Mouse (Mus musculus): ENCODE results near the gene Zfp112.
"Not testable (repeated sequence)": the region's sequence is repeated elsewhere in the genome, so short reads cannot be mapped to it uniquely, and the experiment has no call there.

Gene Zfp112

DNA sequence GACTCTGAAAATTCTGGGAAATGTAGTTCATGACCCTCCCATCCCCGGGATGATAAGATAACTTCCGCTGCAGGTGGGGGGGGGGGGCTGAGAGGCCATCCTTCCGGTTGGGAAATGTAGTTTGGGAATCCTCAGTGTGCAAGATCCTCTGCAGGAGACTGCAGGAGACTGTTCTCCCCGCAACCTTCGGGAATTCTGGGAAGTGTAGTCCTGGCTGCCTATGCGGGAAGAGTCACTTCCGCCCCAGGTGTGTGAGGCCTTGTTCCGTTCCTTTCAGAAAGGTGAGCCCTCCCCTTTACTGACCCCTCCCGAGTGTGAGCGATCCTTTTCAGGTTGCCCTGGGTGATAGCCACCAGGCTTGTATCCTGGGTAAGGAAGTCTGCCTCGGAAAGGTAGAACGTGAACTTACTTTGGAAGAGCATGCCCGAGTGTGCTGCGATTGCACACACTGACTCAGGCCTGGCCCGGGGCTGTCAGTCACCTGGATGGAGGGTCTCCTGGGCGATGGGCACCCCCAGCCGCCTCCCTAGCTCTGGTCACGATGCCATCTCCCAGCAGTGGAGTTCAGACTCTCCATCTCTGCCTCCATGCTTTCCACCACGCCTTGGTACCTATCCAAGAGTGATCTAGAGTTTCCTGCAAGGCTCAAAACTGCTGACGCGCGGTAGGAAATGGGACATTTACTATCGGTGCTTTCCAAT, at the start of gene Zfp112:
Zfp112 (plus strand) TSS at position 159 of the 701 bp plus-strand sequence.
- peak; percentile 94 for DNase-seq

DNA sequence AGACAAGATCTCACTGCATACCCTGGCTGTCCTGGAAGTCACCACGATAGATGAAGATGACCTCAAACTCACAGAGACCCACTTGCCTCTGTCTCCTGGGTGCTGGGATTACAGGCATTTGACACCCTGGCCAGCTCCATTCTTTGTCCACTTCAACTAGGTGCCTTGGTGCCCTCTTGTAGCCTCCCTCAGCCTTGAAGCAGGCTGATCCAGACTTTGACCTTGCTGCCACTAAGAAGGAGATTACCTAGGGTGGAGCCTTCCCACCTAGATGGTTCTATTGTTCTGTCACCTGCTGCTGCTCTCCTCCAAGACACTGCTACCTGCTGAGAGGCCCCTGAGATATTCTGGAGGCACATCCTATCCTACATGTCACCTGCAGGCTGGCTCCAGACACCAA, 37.7 kb upstream of the Zfp112 start:
- DNase-seq: not testable (repeated sequence)

DNA sequence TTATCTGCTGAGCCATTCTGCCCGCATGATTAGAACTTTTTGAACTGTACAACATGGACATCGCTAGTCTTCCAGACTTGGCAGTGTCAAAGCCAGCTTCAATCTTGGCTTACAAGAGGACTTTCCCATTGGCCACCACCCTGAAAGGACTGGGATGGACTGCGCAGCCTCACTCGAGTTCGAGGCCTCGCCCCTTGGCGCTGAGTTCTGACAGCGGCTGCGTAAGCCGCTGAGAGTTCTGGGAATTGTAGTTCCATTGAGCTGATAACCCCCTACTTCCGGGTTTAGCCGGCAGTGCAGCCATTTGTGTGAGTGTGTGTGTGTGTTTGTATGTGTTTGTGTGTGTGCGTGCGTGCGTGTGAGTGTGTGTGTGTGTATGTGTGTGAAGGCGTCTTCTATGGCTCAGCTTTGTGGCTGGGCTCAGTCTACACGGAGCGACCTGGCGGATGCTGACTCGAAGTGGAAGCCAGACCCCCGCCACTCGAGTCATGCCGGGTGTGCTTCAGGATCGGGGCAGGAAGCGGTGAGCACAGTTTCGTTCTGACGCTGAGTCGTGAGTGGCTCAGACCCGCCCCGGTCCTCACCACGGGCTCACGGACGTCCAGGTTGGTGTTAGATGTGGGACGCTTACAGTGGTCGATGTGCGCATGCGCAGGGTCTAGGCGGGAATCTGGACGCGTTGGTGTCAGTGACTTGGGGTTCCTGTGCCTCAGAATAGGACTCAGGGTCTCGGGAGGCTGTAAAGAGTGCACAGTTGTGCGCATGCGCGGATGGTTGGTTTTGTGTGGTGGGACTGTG, 30.3 kb upstream of the Zfp112 start, which contains the start of gene Zfp180:
Zfp180 (plus strand) TSS at position 291 of the 798 bp plus-strand sequence.
- DNase-seq: peak; percentile 98

DNA sequence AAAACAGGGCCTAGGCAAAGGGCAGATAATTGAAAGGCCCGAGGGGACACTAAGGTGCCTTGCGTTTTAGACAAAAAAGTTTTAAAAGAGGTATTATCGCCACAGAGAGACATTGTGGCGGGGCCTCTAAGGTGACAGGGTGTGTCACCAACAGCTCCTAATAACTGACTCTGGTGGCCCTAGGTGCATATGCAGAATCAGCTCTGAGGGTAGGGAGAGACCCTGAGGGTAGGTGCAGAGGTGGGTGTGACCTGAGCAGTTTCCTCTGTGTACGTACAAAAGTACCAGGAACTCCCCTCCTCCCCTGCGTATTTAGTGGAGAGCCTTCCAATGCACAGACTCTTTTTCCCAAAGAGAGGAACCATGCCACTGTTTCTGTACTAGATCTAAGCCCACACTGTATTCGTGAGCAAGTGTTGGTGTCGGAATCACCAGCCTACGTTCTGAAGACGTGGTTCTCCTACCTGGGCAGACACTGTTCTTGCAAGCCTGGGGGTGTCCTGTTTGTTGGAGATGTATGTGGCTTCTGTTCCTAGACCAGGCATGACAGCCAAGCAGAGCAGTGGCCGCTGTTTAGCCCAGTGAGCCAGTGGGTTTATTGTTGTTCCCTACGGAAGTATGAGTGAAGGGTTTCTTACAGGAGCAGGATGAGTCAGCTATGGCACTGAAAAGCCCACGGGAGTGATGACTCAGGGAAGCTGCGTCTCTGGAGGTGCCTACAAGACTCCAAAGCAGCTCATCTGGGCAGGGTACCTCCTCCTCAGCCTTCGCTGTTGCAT, 29.5 kb upstream of the Zfp112 start:
- peak; percentile 41 for DNase-seq

DNA sequence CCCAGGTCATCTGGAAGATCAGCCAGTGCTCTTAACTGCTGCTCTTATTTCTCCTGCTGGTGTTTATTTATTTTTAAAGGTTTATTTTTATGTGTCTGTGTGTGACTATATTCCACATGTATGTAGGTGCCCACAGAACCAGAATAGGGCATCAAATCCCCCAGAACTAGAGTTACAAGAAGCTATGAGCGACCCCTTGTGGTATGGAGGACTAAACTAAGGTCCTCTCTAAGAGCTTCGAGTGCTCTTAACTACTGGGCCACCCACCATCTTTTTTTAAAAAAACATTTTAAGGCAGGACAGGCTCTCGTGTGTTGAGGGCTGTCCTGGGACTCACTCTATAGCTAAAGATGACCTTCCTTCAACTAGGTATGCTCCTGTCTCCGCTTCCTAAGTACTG, 25.2 kb upstream of the Zfp112 start:
- DNase-seq: no peak

DNA sequence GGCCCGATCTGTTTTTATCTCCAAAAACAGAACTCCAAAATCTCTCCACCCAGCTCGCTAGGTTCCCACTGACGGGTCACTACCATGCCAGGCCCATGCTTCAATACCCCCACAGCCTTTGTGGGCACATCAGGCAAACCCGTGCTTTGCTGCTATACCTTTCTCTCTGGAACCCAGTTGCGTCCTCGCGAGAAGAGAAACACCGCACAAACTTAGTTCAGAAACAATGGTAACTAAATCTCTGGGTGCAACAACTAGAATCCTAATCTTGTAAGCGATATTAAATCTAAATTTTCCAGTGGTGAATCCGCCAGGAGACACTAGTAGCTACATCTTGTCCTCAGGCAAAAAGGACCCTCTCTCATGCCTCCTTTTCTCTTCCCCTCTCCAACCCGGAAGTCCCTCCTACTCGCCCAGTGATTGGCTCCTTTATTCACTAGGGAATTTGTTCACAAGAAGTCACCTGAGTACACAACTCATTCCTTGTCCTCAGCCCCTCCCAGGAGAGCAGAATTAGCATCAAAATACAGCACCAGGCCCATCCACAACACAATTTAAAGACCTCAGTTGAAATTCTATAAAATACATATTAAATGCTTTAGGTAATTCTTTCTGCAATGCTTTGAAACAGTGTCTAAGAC, 24.5 kb upstream of the Zfp112 start:
- no peak for DNase-seq

DNA sequence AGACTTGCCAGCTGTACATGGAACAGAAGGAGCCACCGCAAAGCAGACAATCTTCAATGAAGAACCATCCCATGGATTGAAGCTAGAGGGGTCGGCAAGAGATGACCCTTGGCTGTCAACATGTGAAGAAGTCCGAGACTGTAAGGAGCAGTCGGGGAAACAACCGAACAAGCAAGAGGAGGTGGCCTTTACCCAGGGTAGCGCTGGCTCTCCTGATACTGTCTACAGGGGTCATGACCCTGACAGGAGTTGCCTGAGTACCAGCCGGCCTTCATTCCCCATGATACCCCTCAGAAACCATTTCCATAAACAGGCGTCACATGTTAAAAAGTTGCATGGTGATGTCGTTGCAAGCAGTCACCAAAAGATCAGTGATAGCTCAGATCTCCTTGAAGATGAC, 7.7 kb upstream of the Zfp112 start:
- no peak for DNase-seq

DNA sequence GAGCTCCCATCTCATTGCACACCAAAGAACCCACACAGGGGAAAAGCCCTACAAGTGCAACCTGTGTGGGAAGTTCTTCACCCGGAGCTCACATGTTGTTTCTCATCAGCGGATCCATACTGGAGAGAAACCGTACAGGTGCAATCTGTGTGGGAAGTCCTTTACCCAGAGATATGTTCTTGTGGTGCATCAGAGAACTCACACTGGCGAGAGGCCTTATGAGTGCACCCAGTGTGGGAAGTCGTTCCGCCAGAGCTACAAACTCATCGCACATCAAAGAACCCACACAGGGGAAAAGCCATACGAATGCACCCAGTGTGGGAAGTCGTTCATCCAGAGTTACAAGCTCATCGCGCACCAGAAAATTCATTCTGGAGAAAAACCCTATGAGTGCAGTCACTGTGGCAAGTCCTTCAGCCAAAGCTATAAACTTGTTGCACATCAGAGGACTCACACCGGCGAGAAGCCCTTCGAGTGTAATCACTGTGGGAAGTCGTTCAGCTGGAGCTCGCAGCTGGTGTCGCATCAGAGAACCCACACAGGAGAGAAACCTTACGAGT, 6.9 kb upstream of the Zfp112 start:
- no peak for DNase-seq

DNA sequence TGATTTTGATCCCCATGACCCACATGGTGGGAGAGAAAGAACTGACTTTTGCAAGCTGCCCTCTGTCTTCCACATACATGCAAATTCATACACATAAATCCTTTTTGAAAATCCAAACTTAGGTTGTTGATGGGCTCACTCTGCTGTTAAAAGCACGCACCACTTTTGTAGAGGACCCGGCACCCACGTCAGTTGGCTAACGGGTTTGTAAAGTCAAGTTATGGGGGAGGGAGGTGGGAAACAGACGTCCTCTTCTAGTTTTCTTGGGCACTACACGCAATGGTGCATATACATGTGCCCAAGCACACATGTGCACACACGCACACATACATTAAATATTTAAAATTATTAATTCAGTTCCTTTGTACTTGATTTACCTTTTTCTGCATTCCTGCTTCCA, 1.3 kb upstream of the Zfp112 start:
- DNase-seq: peak; percentile 46

DNA sequence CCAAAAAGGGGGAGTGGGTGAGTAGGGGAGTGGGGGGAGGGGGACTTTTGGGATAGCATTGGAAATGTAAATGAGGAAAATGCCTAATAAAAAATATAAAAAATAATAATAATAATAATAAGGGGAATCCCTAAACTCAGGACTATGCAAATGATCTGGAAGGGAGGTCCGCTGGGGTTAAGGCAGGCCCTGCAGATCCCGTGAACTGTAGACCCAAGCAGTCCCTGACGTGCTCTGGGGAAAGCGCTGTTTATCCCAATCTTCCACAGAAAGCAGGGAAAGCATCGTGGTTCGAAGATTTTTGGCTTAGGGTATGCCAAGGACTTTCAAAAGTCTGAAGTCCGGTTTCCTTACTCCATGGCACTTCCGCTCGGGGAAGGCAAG, 350 bp upstream of the Zfp112 start:
- no peak for DNase-seq

DNA sequence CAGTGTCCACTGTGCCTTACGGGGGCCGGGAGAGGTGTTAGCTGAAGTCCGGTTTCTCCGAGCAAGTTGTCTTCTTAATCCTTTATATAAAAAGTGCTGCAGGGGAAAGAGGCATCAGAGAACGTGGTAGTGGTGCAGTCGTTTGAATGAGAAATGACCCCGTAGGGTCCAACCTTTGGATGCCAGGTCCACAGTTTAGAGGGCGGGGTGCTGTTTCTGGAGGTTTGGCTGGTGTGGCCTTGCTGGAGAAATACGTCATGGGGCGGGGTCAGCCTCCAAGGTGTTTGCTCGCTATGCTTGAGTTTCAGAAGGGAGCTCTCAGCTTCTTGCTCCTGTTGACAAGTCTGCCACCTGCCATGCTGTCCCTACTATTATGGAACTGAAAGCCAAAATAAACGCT, 887 bp downstream of the Zfp112 start:
- DNase-seq: peak; percentile 78

DNA sequence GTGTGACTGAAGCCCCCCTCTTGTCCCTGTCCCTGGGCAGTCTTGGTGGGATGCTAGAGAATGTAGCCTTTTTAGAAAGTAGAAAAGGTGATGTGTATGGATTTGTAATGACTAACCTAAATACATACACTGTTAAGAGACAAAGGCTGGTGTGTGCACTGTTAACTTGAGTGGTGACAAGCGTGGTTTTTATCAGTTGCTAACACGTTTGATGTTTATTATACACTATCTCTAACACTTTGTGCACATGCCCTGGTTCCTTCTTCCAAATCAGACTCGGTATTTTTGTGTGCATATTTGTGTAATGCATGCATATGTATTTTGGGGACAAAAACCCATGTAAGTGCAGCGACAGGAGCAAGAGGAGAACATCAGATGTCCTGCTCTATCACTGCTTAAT, 4.5 kb downstream of the Zfp112 start:
- DNase-seq: no peak

DNA sequence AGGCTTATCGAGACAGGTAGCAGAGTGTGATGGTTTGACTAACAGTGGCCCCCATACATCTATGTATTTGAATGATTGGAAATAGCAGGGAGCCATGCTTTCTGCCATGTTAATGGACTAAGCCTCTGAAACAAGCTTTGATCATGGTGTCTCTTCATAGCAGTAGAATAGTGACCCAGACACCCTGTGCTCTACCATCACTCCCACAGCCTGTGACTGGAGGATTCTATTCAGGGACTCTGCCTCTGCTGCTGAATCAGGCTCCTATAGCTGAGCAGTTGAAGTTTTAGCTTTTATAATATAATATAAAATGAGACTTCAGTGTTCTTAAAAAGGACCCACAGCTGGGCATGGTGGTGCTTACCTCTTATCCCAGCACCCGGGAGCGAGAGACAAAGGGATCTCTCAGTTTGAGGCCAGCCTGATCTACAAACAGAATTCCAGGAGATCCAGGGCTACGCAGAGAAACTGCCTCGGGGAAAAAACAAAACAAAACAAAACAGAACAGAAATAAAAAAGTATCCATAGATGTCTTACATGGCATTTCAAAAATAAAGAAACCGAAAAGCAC, 21.4 kb downstream of the Zfp112 start:
- DNase-seq: no peak

DNA sequence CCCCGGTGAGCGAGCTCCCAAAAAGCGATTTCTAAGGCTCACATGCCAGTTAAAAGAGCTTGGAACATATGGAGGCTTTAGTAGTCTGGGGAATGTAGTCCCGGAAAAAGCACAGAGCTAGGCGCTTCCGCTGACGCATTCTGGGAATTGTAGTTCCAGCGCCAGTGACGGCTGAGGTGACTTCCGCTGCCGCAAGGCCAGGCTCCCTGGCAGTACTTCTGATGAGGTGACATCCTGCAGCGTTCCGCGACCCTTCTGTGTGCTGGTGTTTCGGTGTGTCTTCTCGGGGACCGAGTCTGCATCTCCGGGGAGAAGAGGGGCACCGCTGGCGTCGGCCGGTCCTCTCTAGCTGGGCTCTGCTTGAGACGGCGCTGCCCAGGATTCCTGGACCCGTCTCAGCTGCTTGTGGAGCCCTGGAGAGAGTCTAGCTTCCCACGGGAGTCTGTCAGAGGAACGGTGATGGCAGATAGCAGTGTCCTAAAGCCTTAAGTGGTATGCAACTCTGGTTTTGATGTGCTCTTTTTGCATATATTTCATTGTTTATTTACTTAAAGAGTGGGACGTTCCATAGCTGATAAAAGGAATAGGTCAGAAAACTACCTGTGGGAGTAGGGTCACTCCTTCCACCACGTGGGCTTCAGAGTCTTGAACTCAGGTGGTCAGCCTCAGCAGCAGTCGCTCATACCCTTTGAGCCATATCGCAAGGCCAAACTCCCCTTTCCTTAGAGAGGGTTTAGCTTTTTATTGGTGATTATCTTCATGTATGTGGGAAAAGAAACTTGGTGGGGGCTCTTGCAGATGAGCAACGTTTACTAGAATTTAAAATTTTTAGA, 22.1 kb downstream of the Zfp112 start, which contains the start of gene Zfp235:
Zfp235 (plus strand) TSS at position 174 of the 833 bp plus-strand sequence.
- DNase-seq: peak; percentile 90

DNA sequence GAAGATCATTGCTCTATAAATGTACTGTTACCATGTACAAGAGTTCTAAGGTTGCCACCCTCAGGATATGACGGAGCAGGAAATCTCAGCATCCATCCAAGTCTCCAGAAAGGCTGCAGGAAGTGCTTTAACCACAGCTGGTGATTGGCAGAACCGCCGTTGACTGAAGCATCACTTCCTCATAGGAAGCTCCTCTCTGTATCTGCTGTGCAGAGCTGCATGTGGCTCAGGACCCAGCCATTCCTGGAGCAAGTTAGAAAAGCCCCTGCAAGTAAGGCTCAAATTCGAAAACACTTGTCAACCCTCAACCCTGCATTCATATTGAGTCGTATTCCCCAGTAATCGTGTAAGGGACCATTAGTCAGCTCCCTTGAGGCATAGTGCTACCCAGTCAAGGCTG, 30.5 kb downstream of the Zfp112 start:
- DNase-seq: no peak

DNA sequence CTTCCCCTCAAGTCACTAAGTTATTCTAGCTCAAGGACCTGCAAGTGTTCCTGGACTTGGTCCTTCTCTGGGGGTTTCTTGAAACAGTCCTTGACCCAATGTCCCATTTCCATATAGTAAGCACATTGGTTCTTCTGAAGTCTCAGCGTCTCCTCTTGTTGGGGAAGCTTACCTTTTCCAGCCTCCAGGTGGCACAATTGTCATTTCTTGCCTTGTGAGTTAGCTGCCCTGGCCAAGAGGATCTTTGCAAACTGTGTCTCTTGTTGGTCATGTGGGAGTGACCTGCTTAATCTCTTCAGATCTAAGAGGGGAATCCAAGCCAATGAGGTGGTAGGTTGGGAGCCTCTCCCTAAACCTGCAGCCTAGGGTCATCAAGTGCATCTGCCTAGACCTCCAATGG, 41.2 kb downstream of the Zfp112 start:
- no peak for DNase-seq

DNA sequence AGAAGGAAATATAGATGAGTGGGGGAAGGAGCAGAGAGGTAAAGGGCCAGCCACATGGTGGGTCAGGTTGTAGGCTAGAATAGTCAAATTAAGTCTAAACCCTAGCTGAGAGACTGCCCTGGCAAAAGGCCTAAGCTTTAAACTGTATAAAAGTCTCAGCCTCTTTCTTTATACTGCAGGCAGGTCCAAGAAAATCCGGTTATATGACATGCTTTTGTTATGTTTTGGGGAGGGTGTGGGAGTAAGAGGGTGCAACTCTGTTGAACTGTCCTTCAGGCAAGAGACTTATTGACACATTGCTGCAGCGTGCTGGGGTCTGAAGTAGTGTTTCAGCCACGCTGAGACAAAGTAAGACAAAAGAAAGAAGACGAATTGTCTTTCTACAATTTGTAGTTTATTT, 60.1 kb downstream of the Zfp112 start:
- no peak for DNase-seq

DNA sequence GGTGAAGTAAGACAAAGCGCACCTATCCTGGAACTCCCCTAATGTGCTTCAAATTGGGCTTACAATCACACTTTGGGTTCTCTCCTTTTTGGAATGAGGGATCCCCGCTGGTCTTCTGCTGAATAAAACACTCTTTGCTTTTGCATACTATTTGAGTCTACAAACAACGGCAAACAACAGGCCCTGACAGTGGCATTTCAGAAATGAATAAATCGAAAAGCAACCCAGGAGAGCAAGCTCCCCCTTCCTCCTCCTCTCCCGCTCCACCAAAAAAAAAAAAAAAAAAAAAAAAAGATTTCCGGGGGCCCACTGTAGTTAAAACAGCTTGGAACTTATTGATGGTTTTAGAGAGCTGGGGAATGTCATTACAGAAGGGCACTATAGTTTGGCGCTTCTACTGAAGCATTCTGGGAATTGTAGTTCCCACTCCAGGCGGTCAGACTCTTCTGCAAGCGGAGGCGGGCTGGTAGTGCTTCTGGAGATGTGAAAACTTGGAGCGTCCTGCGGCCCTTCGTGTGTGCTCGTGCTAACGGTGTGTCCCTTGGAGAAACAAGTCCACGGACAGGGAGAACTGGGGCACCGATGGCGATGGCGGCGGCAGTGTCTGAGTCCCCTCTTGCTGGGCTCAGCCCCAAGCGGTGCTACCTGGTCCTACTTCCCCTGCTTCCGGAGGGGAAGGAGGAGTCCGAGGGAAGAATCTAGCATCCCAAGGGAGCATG, 62.7 kb downstream of the Zfp112 start, which contains the start of gene Zfp114:
Zfp114 (plus strand) TSS at position 443 of the 719 bp plus-strand sequence.
- DNase-seq: peak; percentile 85

DNA sequence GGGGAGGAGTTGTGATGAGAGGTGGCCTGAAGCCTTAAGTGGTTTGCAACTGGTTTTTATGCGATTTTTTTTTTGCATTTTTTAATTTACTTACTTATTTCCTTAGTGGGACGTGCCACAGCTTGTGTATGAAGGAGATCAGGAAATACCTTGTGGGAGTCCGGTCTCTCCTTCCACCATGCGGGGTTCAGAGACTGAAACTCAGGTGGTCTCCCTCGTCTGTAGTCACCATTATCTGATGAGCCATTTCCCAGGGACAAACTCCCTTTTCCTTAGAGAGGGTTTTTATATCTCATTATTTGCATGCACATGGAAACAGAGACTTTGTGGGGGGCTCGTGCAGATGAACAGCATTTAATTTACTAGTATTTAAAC, 63.2 kb downstream of the Zfp112 start:
- no peak for DNase-seq

Data from cerebellum, adult 9-11 months (tissue).